Mouse (Mus musculus) intestine, embryonic 16.5 days (tissue): Measurements from ENCODE around the gene Npc2. TPM values are rescaled to one million over a fixed set of nuclear protein-coding genes. Genes with fewer than 3 reads are reported as not detected.

ENCODE experiments used
- ATAC-seq: fragments of 200-750 bp; cut with Nextera tagmentation; 2 replicates; pipeline ENCODE4 v1.8.0; 2017; ENCODE audit warnings: moderate TSS enrichment, moderate library complexity
- H3K27ac ChIP-seq: fragments of 300-500 bp; sonication (generic); 2 replicates; pipeline ENCODE4 v1.5.1; 2014; ENCODE audit warnings: mild to moderate bottlenecking, low read length
- H3K27me3 ChIP-seq: fragments of 300-500 bp; sonication (generic); replicated peaks from 2 replicates; pipeline ENCODE4 v1.6.1; 2014; ENCODE audit warnings: low read length, control low read depth, mixed read lengths; ENCODE audit not compliant: control insufficient read depth, insufficient read depth
- H3K36me3 ChIP-seq: fragments of 300-500 bp; sonication (generic); 2 replicates; pipeline ENCODE4 v1.6.1; 2014; ENCODE audit warnings: low read length, control low read depth; ENCODE audit not compliant: control insufficient read depth, insufficient read depth
- H3K4me1 ChIP-seq: fragments of 300-500 bp; sonication (generic); 2 replicates; pipeline ENCODE4 v1.6.1; 2014; ENCODE audit warnings: low read length, control low read depth, mixed read lengths; ENCODE audit not compliant: control insufficient read depth, insufficient read depth
- H3K4me2 ChIP-seq: fragments of 300-500 bp; sonication (generic); 2 replicates; pipeline ENCODE4 v1.6.1; 2014; ENCODE audit warnings: low read depth, low read length, control low read depth
- H3K4me3 ChIP-seq: fragments of 300-500 bp; sonication (generic); 2 replicates; pipeline ENCODE4 v1.5.1; 2014; ENCODE audit warnings: mild to moderate bottlenecking, low read length
- H3K9ac ChIP-seq: fragments of 300-500 bp; sonication (generic); 2 replicates; pipeline ENCODE4 v1.6.1; 2014; ENCODE audit warnings: low read depth, low read length
- H3K9me3 ChIP-seq: fragments of 300-500 bp; sonication (generic); 2 replicates; pipeline ENCODE4 v1.6.1; 2016; ENCODE audit warnings: low read length, control low read depth; ENCODE audit not compliant: control insufficient read depth
- WGBS: fragments of 180-500 bp; shearing (Covaris S2); extraction: QIAGEN DNeasy Blood & Tissue Kit; methylation state at CpG from one replicate; pipeline ENCODE4 v1.1.7; 2014; 5-methylcytosine and 5-hydroxymethylcytosine counted together
- polyA plus RNA-seq: library from polyadenylated mRNA; unstranded; fragments of >200 nt; fragmentation: Nextera tagmentation; extraction: Ambion mirVana; gene quantifications from 2 replicates; pipeline ENCODE4 v1.2.1, GENCODE M21; 2015

Gene Npc2
- polyA plus RNA-seq, 1 experiment from 2014 or later: 88.4 TPM

- no peak overlapping the region for H3K4me2 ChIP-seq
- no peak overlapping the region for H3K27ac ChIP-seq
- ATAC-seq: no peak
- no peaks in the 10 kb centered on the region for H3K36me3 ChIP-seq
- no peak overlapping the region for H3K9ac ChIP-seq
- H3K27me3 ChIP-seq: no peaks in the 10 kb centered on the region
- H3K4me3 ChIP-seq: no peak overlapping the region
- no peaks in the 10 kb centered on the region for H3K9me3 ChIP-seq
- H3K4me1 ChIP-seq: no peaks in the 10 kb centered on the region
- WGBS: 86% methylated on average over 4 of the region's 4 CpGs
These were observed 46.6 kb downstream of the Npc2 start for GRCm38 (mm10) chr12:84726391-84726790.

GRCm38 (mm10) chr12:84718462-84719244, 54.3 kb downstream of the Npc2 start:
- Histone ChIP-seq H3K4me2 (no peak overlapping the region), H3K27ac (no peak overlapping the region), H3K4me3 (no peak overlapping the region), H3K36me3 (no peaks in the 10 kb centered on the region), H3K9ac (no peak overlapping the region), H3K4me1 (no peaks in the 10 kb centered on the region), H3K27me3 (no peaks in the 10 kb centered on the region), H3K9me3 (no peaks in the 10 kb centered on the region)
- no peak for ATAC-seq
- WGBS: 86% methylated on average over 9 of the region's 9 CpGs

GRCm38 (mm10) chr12:84714578-84714977, 58.4 kb downstream of the Npc2 start:
- Histone ChIP-seq H3K27ac (no peak overlapping the region), H3K9ac (no peak overlapping the region), H3K4me2 (no peak overlapping the region), H3K4me3 (no peak overlapping the region), H3K4me1 (no peaks in the 10 kb centered on the region), H3K36me3 (no peaks in the 10 kb centered on the region), H3K9me3 (no peaks in the 10 kb centered on the region), H3K27me3 (no peaks in the 10 kb centered on the region)
- no peak for ATAC-seq
- WGBS: 67% methylated on average over 6 of the region's 6 CpGs

GRCm38 (mm10) chr12:84709842-84710439, 63.0 kb downstream of the Npc2 start:
- no peak for ATAC-seq

GRCm38 (mm10) chr12:84707804-84708203, 65.1 kb downstream of the Npc2 start:
- WGBS: 79% methylated on average over 4 of the region's 4 CpGs
- no peak overlapping the region for H3K4me2 ChIP-seq
- no peaks in the 10 kb centered on the region for H3K36me3 ChIP-seq
- no peak overlapping the region for H3K4me3 ChIP-seq
- H3K27ac ChIP-seq: no peak overlapping the region
- no peak for ATAC-seq
- H3K9me3 ChIP-seq: no peaks in the 10 kb centered on the region
- H3K4me1 ChIP-seq: no peaks in the 10 kb centered on the region
- H3K27me3 ChIP-seq: no peaks in the 10 kb centered on the region
- no peak overlapping the region for H3K9ac ChIP-seq

More at GRCm38 (mm10) chr12:84709842-84710439, 63.0 kb downstream of the Npc2 start:
- no peak overlapping the region for H3K4me3 ChIP-seq
- 18% methylated on average over 14 of the region's 14 CpGs for WGBS
- H3K9me3 ChIP-seq: no peaks in the 10 kb centered on the region
- H3K36me3 ChIP-seq: no peaks in the 10 kb centered on the region
- H3K9ac ChIP-seq: no peak overlapping the region
- H3K27ac ChIP-seq: no peak overlapping the region
- no peaks in the 10 kb centered on the region for H3K4me1 ChIP-seq
- H3K27me3 ChIP-seq: no peaks in the 10 kb centered on the region
- H3K4me2 ChIP-seq: no peak overlapping the region

- Histone ChIP-seq H3K4me2 (no peak overlapping the region), H3K9ac (no peak overlapping the region), H3K4me1 (no peaks in the 10 kb centered on the region), H3K27ac (no peak overlapping the region), H3K9me3 (no peaks in the 10 kb centered on the region), H3K4me3 (no peak overlapping the region), H3K27me3 (no peaks in the 10 kb centered on the region), H3K36me3 (no peaks in the 10 kb centered on the region)
- ATAC-seq: no peak
- 62% methylated on average over 4 of the region's 4 CpGs for WGBS
These were observed 66.1 kb downstream of the Npc2 start for GRCm38 (mm10) chr12:84706886-84707285.

Other genes starting within 250 kb of the Npc2 start
- gene Vsx2, start 203.4 kb downstream of the Npc2 start, polyA plus RNA-seq: not detected in 2 replicates
- gene Abcd4, start 155.7 kb downstream of the Npc2 start, polyA plus RNA-seq: 27.8 and 28.2 TPM in 2 replicates
- gene Vrtn, start 132.1 kb downstream of the Npc2 start, polyA plus RNA-seq: not detected in 2 replicates
- 0.05 and 0.07 TPM in 2 replicates for gene Syndig1l, start 74.3 kb downstream of the Npc2 start, polyA plus RNA-seq
- 142 and 150 TPM in 2 replicates for gene Isca2, start 99 bp upstream of the Npc2 start, polyA plus RNA-seq
- 0.83 and 1.9 TPM in 2 replicates for gene Ltbp2, start 103.4 kb upstream of the Npc2 start, polyA plus RNA-seq
- 123 and 134 TPM in 2 replicates for gene Fcf1, start 197.7 kb upstream of the Npc2 start, polyA plus RNA-seq
- gene Arel1, start 197.7 kb upstream of the Npc2 start, polyA plus RNA-seq: 8.0 and 8.5 TPM in 2 replicates
- 17.7 and 18.5 TPM in 2 replicates for gene Ylpm1, start 223.2 kb upstream of the Npc2 start, polyA plus RNA-seq